Mouse (Mus musculus) activated CD4-positive, CD25-positive, alpha-beta regulatory T cell, adult 4 months (primary cell): ENCODE data around the gene Ctla4. TPM values are rescaled to one million over a fixed set of nuclear protein-coding genes. Genes with fewer than 3 reads are reported as not detected.

Source experiments
- ATAC-seq: one replicate; pipeline ENCODE4 v1.8.0; 2017
- polyA plus RNA-seq, 2 experiments: library from polyadenylated mRNA; unstranded; fragments of 100-300 nt; shearing (Covaris generic); gene quantifications; one replicate each; pipeline ENCODE4 v1.2.1; 2017

The Ctla4 gene
- 100 to 1,000 TPM; 242 to 284 TPM for polyA plus RNA-seq

DNA sequence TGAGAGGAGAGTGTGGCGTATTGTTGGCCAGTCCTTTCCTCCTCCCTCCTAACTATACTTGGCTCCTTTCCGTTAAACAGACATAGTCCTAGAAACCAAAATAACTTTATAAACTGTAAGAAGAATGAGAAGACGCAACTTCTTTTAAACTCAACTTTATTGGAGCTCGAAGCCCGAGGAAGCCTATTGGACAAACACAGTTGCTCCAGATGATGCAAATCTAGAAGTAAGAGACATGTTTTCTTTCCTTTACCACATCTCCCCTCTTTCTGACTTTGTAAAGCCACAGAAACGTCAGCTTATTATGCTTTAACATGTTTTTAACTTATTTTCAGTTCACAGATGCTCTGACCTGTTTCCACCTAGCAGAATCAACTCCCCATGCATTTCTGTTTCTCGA, at the start of gene Ctla4:
Gene Ctla4, plus strand, starts transcription at position 20 of the 400 bp plus-strand sequence.
- peak; percentile 41 for ATAC-seq

DNA sequence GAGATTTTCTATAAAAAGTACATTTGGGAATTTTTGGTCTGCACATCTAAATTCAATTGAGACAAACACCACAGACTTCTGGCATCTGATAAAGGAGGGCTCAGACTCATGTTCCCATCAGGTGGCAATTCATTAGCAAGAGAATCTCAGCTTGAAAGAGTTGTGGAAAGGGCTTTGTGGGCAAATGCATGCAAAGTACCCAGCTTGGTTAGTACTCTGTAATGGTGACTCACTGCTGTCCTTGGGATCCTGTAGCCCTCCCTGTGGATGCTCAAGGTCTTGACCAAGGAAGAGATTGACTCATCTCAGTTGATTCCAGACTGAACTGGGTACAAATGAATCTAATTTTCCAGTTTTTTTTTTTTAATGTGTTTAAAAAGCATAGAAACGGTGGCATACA, 47.6 kb upstream of the Ctla4 start:
- no peak for ATAC-seq

DNA sequence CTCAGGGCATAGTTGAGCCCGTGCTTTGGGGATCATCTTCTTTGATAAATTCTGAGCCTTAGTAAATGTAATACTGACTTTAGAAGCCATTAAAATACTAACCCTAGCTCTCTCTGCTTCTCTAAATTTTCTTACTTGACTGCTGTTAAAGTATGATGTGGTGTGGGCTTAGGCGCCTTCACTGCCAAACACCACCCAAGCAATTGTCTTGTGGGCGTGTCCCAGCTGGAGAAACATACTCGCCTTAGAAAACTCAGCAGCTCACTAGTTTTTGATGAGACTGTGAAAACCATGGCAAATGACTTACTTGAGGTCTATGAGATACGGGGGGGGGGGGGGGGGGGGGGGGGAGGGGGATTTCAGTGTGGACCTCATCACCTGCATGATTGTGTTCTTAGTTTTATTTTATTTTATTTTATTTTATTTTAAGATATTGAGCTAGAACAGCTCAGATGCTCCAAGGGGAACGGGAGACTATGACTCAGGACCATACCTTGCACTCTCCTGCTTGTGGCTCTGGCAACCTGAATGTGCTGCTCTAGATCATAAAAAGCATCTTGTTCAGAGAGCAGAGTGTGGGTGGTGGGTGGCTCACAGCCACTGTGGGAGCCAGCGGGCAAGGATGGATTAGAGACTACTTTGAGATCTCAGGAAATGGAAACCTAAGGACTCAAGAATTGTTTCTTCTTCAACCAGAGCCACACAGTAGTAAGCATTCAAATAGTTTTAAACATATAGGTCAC, 41.3 kb upstream of the Ctla4 start:
- no peak for ATAC-seq

DNA sequence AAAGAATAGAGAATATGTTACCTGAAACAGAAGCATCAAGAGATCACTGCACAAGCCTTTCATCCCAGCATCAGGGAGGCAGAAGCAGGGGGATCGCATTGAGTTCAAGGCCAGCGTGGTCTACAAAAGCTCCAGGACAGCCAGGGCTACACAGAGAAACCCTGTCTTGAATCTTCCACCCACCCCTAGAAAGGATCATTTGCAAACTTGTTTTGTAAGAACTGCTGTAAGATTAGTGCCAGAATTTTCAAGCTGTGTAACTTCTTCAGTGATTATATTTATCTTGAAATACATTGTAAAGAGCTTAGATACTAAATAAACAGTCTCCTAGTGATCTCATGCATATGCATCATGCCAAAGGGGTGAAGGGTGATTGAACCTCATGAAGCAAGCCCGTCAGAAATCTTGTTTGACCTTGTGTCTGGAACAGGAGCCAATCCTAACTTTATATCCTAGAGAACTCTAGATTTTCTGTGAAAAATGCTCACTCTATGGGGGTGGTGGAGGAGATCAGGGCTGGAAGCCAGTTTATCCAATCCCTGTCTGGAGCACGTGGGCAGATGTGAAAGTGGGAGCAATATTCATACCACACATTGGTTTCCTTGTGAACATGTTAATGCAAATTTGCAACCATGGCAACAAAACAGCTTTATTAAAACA, 40.1 kb upstream of the Ctla4 start:
- ATAC-seq: no peak

DNA sequence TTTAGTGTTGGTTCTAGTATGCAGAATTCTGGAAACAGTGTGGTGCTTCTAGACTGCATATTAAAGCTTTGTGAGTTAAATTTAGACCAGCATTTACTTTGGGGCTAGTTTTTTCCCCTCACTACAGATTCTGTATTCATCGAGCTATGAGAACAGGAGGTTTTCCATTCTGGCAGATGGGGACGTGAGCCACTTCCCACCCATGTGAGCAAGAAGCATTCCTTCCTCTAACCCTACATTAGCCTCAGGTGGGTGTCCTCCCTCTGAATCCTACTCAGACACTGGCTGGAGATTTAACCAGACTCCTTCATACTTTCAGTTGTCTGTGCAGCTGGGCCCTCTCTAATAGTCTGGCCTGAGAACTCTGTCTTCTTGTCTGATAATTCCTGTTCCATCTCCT, 37.7 kb upstream of the Ctla4 start:
- ATAC-seq: no peak

DNA sequence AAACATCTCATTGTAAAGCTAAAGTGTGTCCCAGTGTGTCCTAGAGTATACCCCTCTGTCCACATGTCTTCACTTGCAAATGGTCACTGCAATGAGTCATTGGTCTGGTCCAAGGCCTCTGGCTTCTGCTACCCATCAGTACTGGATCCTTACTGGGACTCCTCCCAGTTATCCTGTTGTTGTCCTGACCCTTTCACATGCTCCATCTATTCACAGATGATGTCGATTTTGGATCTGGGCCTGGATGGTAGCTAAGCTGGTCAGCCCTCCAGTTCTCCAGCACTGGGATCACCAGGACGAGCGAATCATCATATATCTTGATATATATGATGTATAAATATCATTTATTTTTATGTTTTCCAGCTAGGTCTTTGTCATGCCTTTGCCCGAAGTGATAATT, 37.0 kb upstream of the Ctla4 start:
- ATAC-seq: no peak

DNA sequence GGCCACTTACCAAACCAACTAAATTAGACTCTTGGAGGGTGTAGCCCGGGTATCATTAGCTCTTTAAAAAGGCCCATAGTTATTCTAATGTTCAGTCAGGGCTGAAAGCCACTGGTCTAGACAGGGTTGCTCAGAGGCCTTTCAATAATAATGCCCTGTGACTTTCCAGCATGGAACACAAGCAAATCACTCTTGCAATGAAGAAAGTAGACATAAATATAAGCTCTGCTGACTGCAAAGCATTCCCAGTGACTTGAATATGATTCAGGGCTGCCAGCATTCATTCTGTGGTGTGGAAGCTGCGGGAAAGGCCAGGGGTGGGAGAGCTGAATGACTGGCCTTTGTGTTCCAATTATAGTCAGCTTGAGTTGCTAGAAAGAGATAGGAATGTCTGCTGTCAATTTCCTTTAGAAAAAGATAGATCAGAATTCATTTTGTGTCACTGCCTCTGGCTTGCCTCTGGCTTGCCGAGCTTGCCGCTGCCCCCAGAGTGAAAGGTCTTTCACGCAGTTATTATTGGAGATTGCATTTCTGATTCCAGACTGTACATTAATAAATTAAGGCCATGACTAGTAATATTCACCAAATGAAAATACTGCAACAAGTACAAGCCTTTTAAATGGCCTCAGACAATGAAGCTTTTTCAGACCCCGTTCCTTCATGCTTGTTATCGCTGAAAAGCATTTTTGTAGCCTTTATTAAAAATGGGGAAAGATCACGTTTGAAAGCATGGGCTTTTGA, 35.6 kb upstream of the Ctla4 start:
- no peak for ATAC-seq

DNA sequence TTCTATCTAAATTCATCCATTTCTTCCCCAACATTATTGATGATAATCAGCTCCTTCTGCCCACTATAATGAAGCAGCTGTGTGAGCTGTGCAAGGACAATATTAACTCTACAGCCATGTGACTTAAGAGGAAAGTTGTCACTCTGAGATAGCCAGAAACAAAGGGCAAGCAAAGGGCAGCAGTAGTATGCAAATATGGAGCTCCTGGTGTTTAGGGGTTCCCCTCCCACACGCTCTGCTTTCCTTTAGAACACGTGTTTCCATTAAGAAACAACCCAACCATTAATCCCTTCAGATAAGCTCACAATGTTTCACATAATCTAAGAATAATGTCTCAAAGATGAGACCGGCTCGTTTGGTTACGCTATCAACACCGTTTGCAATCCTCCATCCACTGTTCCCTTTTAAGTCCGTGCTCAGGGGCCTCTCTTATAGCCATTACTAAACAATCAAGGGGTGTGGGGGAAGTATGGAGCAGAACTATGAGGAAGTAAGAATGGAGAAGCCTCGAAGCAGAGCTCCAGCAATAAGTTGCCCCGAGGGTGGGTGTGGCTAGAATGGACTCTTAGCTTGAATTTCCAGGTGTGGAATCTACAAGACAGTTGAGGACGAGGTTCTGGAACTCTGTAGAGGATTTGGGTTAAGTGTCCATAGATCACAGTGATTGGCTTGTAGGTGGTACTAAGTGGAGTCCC, 34.6 kb upstream of the Ctla4 start:
- ATAC-seq: no peak

DNA sequence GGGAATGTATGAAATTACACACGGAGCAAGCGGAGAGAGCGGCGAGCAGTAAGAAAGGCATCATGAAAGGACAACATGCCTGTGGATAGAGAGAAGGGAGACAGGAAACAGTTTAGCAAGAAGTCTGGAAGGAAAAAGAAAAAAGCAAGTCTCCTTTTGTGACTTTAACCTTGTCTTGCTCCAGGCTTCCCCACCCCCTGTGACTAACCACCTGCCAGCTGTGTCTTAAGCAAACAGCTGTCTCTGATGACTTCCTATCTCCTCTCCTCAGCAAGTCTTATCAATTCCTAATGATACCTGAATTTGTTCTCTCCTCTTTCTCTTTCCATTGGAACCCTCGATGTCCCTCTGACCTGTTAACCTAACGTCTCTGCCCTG, 34.0 kb upstream of the Ctla4 start:
- no peak for ATAC-seq

DNA sequence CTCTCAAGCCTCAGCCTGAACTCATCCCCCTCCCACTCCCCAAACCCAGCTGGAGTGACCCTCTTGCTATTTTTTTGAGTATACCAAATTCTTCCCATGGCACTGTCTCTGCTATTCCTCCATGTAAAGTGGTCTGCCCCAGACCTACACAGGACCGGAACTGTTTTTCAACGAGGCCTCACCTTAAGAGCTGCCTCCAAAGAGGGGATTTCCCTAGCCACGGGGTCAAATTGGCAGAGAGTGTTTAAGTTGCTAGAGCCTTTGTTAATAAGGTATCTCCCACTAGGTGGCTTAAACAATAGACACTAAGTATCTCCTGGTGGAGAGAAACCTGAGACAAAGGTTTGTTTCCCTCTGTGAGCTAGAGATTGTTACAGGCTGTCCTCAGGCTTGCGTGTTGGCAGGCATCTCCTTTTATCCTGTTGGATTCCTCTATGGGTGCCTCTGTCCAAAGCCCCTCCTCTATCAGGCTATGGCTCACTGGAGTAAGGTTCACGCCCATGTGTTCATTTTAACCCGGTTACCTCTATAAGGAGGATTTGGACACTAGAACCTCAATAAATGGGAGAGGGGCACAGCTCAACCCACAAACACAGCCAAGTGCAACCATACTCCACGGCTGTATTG, 33.4 kb upstream of the Ctla4 start:
- peak; percentile 88 for ATAC-seq

DNA sequence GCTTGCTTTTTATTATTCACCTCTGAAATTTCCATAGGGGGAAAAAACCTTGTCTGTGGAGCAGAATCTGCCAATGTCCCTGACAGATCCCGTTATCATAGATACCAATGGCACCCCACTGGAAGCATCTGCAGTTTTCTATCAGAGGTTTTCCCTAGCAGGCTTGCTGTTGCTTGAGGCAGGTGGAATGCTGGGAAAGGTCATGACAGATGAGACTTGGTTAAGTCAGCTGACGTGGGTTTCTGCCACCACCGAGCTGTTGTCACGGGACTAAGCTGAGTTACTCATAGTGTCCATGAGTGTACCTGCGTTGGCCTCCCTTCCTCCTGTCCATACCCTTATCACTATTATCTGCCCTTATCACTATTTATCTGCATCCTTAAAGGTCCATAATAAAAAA, 32.8 kb upstream of the Ctla4 start:
- ATAC-seq: peak; percentile 12

DNA sequence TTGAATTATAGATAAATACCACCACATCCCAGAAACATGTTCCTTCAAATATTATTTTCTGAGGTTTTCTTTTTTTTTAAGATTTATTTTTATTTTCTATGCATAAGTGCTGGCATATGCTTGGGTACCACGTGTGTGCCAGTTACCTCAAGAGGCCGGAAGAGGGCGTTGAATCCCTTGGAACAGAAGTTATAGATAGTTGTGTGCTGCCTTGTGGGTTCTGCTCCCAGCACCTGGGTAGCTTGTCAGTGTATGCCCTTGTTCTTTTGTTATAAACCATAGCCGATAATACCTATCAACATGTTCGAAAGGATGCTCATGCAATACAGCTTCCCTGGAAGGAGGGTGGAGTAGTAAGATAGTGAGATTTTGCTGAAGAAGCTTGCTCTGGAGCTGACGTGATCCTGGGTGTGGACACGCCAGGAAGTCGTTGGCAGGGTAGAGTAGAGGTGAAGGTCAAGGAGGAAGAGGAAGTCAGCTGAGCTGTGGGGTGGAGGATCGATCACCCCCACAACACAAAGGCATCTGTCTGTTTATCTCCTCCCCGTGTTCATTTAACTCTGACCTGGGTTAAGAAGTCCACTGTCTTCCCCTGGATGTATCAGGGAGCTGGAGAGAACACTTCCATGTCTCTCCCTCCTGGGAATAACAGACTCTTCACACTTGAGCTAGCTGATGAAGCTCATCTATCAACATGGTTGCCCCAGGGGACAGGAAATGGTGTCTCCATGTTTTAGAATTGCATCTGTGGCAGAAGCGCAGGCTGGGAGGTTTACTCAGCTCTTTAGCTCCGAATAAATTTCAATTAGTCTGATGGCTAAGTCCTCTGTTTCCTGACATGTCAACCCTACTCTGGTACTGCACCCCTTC, 29.2 kb upstream of the Ctla4 start:
- ATAC-seq: peak; percentile 18

DNA sequence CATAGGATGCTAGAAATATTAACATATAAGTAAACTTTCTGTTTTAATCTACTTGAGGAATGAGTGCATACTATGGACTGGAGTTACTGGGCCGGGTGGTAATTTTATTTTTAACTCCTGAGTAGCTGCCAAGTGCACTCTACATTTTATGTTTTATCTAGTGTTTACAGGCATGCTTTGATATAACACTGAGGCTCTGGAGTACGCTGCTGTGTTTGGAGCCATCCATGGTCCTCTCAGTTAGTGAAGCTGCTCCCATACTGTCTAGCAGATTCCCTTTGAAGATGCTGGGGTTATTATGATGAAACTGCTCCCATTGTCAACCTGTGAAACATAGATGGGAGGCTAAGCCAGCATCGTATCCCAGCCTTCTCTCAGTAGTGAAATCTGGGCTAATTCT, 27.6 kb upstream of the Ctla4 start:
- ATAC-seq: no peak

DNA sequence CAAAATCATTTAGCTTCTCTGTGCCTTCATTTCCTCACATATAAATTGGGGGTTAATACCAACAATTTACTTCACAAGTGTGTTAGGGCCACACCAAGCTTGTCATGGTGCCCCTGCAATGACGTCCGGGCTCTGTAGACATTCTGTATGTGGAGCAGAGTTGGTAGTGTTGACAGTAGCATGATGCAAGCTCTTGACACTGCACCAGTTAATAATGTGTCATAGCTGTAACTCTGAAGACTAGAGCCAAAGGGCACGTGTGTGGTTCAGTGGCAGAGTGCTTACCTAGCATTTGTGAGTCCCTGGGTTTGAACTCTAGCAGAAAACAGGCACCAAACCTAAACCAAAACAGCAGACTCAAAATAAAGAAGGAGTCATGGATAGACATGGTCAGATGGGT, 27.0 kb upstream of the Ctla4 start:
- no peak for ATAC-seq

DNA sequence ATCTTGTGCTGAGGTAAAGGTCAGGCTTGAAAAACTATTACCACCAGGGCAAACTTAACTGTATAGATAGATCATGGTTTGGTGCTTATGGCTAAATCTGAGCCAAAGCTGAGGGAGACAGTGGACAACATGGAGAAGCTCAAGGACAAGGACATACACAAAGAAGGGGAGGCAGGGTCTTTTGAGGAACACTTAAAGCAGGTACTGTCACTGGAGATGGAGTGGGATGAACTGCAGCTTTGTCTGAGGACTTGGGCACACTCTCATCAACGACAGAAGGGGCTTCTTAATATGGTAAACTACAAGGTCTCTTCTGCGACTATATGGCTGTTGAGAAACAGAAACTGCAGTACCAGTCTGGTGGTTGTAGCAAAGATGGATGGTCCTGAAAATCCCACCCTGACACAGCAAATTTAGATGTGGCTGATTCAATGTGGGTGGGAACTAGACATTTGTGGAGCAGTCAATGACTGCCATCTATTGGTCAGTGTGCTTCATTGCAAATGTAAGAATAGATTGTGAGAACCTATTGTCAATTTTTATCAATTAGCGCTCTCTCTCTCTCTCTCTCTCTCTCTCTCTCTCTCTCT, 26.3 kb upstream of the Ctla4 start:
- ATAC-seq: peak; percentile 58

DNA sequence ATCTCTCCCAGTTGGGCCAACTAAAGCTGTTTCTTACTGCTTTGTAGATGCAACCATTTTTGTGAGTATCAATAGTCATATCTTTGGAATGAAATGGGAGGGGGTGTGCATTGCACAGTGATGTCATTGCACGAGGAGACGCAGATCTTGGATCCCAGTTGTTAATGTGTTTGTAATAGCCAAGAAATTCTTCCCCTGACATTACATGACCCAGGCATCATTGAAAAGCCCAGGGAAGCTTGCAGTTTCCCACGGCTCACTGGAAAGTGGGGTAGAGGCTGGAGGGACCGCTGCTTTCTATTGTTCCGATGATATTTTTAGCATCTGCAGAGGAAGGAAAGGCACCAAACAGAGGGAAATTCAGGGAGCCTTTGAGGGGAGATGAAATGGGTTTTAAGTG, 25.8 kb upstream of the Ctla4 start:
- no peak for ATAC-seq

DNA sequence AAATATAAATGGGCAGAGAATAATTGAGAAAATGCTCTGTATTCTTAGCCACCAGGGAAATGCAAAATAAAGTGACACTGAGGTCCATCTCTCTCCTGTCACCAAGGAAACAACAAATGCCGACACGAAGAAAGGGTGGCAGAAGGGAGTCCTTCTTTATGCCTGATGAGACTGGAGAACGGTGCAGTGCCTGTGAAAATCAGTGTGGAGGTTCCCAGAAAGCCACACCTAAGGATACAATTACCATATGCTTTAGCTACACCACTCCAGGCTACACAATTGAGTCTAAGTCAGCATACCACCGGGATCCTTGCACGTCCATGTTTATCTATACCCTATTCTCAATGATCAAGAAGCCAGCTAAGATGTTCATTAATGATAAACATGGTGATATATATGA, 25.4 kb upstream of the Ctla4 start:
- no peak for ATAC-seq

DNA sequence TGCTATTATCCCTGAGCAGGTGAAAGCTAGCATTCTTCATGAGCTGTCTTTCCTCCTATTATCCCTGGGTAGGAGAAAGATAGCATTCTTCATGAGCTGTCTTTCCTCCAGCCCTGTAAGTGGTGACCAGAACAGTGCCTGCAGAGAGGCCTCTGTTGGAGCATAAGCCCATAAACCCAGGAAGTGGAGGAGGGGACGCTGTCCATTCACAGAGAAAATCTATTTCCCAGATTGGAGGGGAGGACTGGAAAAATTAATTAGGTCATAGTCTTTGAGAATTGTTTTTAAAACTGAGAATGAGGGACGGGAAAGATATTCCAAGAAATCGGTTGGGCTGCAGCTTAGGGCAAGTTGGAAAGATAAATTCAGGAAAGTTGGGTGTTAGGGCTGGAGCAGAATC, 24.3 kb upstream of the Ctla4 start:
- ATAC-seq: no peak

DNA sequence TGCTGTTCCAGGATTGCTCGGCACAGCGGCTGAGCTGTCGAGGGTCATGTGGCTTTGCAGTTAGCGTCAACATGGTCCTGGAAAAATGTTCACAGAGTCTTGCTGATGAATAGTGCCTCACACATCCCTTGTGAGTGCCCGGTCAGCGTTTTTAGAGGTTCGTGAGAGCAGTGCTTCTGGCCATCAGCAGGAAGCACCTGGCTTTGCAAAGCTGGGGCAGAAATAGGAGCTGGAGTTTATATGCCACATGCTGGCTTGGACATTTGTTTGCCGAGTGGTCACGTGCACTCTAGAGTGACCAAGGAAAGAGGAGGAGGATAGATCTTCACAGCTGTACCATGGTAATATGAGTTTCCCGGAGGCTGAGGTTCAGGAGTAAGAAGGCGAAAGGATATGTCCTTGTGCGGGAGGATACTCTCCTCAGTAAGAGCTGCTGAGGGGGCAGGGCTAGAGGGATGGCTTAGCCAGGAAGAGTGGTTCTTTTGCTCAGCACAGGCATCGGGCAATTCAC, 23.8 kb upstream of the Ctla4 start:
- no peak for ATAC-seq

DNA sequence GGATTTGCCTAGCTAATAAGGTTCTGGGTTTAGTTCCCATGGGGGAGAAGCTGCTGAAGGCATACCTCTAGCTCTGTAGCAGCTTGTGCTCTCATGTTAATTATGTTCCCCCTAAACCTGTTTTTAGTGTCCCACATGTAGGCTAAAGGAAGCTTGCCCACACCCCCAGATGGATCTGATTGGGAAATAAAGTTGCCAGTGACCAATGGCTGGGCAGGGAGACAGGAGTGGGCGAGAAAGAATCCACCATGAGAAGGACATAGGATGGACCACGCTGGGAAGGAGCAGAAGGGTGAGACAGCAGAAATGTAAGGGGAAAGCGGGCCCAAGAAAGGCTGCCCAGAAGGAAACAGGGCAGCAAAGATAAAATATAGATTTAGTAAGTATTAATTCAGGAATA, 23.1 kb upstream of the Ctla4 start:
- ATAC-seq: no peak

DNA sequence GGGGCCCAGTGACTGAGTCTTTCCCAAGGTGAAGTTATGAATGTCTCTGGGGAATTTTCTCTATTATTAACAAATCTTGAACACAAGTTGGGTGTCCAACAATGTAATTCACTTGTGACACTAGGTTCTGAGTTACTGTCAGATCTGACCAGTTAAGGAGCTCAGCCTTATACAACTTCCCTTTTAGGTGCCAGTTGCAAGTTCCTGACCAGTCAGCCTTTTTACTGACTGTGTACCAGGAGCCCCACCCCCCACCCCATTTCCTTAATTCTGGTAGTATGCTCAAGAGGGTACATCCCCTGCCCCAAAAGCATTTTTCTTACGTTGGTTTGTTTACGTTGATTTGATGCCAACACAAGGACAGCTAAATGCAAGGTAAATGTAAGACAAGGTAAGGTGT, 21.6 kb upstream of the Ctla4 start:
- ATAC-seq: no peak
